Mouse (Mus musculus): ENCODE measurements around the gene Bfsp2. TPM values are rescaled to one million over a fixed set of nuclear protein-coding genes. Genes with fewer than 3 reads are reported as not detected.

Gene Bfsp2
- polyA plus RNA-seq, 1 experiment from 2014 or later = 4.0 TPM

GRCm38 (mm10) chr9:103449092-103449491 lies 31.1 kb downstream of the Bfsp2 start:
- ATAC-seq = no peak
- peaks cover 4% of the 10 kb centered on the region; the same call in 1 of the 2 replicates for H3K4me1 ChIP-seq (replicated peaks)
- no peaks in the 10 kb centered on the region for H3K9me3 ChIP-seq
- no peak overlapping the region for H3K4me2 ChIP-seq (replicated peaks)
- H3K27me3 ChIP-seq = no peaks in the 10 kb centered on the region
- H3K4me3 ChIP-seq (replicated peaks) = no peak overlapping the region
- no peak overlapping the region for H3K9ac ChIP-seq (replicated peaks)
- 88% methylated on average over 7 of the region's 7 CpGs for WGBS
- H3K36me3 ChIP-seq = no peaks in the 10 kb centered on the region
- H3K27ac ChIP-seq = no peak overlapping the region

GRCm38 (mm10) chr9:103444656-103445055 lies 35.6 kb downstream of the Bfsp2 start:
- Histone ChIP-seq H3K27me3 (no peaks in the 10 kb centered on the region), H3K27ac (peak overlapping the region; percentile 80), H3K4me3 (replicated peaks) (no peak overlapping the region), H3K9ac (replicated peaks) (no peak overlapping the region), H3K4me2 (replicated peaks) (no peak overlapping the region), H3K9me3 (no peaks in the 10 kb centered on the region), H3K4me1 (replicated peaks) (peaks cover 25% of the 10 kb centered on the region), H3K36me3 (no peaks in the 10 kb centered on the region)
- ATAC-seq = no peak
- WGBS = 89% methylated on average over 5 of the region's 5 CpGs

GRCm38 (mm10) chr9:103443824-103444185 lies 36.4 kb downstream of the Bfsp2 start:
- Histone ChIP-seq H3K9ac (replicated peaks) (no peak overlapping the region), H3K4me2 (replicated peaks) (peak overlapping the region; percentile 35), H3K4me1 (replicated peaks) (peaks cover 25% of the 10 kb centered on the region), H3K9me3 (no peaks in the 10 kb centered on the region), H3K27me3 (no peaks in the 10 kb centered on the region), H3K4me3 (replicated peaks) (no peak overlapping the region), H3K36me3 (no peaks in the 10 kb centered on the region), H3K27ac (peak overlapping the region; percentile 80)
- ATAC-seq = peak; percentile 69; the same call in 1 of the 2 replicates
- WGBS = 17% methylated on average over 7 of the region's 7 CpGs

GRCm38 (mm10) chr9:103443121-103443823 lies 36.9 kb downstream of the Bfsp2 start:
- 12% methylated on average over 13 of the region's 13 CpGs for WGBS
- Histone ChIP-seq H3K36me3 (no peaks in the 10 kb centered on the region), H3K4me1 (replicated peaks) (peaks cover 25% of the 10 kb centered on the region), H3K9ac (replicated peaks) (peak overlapping the region; percentile 33; the same call in 1 of the 2 replicates), H3K9me3 (no peaks in the 10 kb centered on the region), H3K4me3 (replicated peaks) (no peak overlapping the region), H3K4me2 (replicated peaks) (peak overlapping the region; percentile 35), H3K27me3 (no peaks in the 10 kb centered on the region), H3K27ac (peak overlapping the region; percentile 80)
- peak; percentile 85 for ATAC-seq

- H3K9ac ChIP-seq (replicated peaks) = no peak overlapping the region
- H3K4me1 ChIP-seq (replicated peaks) = peaks cover 25% of the 10 kb centered on the region
- no peaks in the 10 kb centered on the region for H3K9me3 ChIP-seq
- H3K27ac ChIP-seq = no peak overlapping the region
- no peak overlapping the region for H3K4me3 ChIP-seq (replicated peaks)
- no peaks in the 10 kb centered on the region for H3K36me3 ChIP-seq
- no peaks in the 10 kb centered on the region for H3K27me3 ChIP-seq
- 63% methylated on average over 3 of the region's 3 CpGs for WGBS
- H3K4me2 ChIP-seq (replicated peaks) = no peak overlapping the region
- no peak for ATAC-seq
Observed at GRCm38 (mm10) chr9:103440597-103440996, 39.6 kb downstream of the Bfsp2 start.

- Histone ChIP-seq H3K9me3 (no peaks in the 10 kb centered on the region), H3K36me3 (no peaks in the 10 kb centered on the region), H3K4me2 (replicated peaks) (no peak overlapping the region), H3K27ac (no peak overlapping the region), H3K4me3 (replicated peaks) (no peak overlapping the region), H3K4me1 (replicated peaks) (peaks cover 7% of the 10 kb centered on the region; the same call in 1 of the 2 replicates), H3K27me3 (no peaks in the 10 kb centered on the region), H3K9ac (replicated peaks) (no peak overlapping the region)
- ATAC-seq = no peak
- 83% methylated on average over 5 of the region's 5 CpGs for WGBS
Observed at GRCm38 (mm10) chr9:103437104-103437503, 43.1 kb downstream of the Bfsp2 start.

GRCm38 (mm10) chr9:103434116-103434515 lies 46.1 kb downstream of the Bfsp2 start:
- no peaks in the 10 kb centered on the region for H3K36me3 ChIP-seq
- H3K4me1 ChIP-seq (replicated peaks) = peaks cover 8% of the 10 kb centered on the region; the same call in 1 of the 2 replicates
- no peak overlapping the region for H3K4me2 ChIP-seq (replicated peaks)
- 54% methylated on average over 4 of the region's 4 CpGs for WGBS
- no peak for ATAC-seq
- H3K9me3 ChIP-seq = no peaks in the 10 kb centered on the region
- no peaks in the 10 kb centered on the region for H3K27me3 ChIP-seq
- no peak overlapping the region for H3K27ac ChIP-seq
- H3K4me3 ChIP-seq (replicated peaks) = no peak overlapping the region
- no peak overlapping the region for H3K9ac ChIP-seq (replicated peaks)

- ATAC-seq = no peak
- H3K4me2 ChIP-seq (replicated peaks) = no peak overlapping the region
- WGBS = 72% methylated on average over 13 of the region's 13 CpGs
- no peak overlapping the region for H3K9ac ChIP-seq (replicated peaks)
- H3K9me3 ChIP-seq = no peaks in the 10 kb centered on the region
- peak overlapping the region; percentile 30; the same call in 1 of the 2 replicates for H3K27ac ChIP-seq
- no peak overlapping the region for H3K4me3 ChIP-seq (replicated peaks)
- H3K27me3 ChIP-seq = no peaks in the 10 kb centered on the region
- no peaks in the 10 kb centered on the region for H3K36me3 ChIP-seq
- H3K4me1 ChIP-seq (replicated peaks) = peaks cover 8% of the 10 kb centered on the region; the same call in 1 of the 2 replicates
Observed at GRCm38 (mm10) chr9:103432122-103432778, 48.0 kb downstream of the Bfsp2 start.

- no peaks in the 10 kb centered on the region for H3K36me3 ChIP-seq
- H3K27me3 ChIP-seq = no peaks in the 10 kb centered on the region
- WGBS = 84% methylated on average over 1 of the region's 1 CpGs
- no peak for ATAC-seq
- peak overlapping the region; percentile 30; the same call in 1 of the 2 replicates for H3K27ac ChIP-seq
- no peaks in the 10 kb centered on the region for H3K9me3 ChIP-seq
- no peak overlapping the region for H3K4me3 ChIP-seq (replicated peaks)
- no peak overlapping the region for H3K9ac ChIP-seq (replicated peaks)
- H3K4me2 ChIP-seq (replicated peaks) = no peak overlapping the region
- peaks cover 8% of the 10 kb centered on the region; the same call in 1 of the 2 replicates for H3K4me1 ChIP-seq (replicated peaks)
Observed at GRCm38 (mm10) chr9:103431718-103432117, 48.5 kb downstream of the Bfsp2 start.

- ATAC-seq = no peak
- Histone ChIP-seq H3K4me3 (replicated peaks) (no peak overlapping the region), H3K9me3 (no peaks in the 10 kb centered on the region), H3K9ac (replicated peaks) (no peak overlapping the region), H3K4me2 (replicated peaks) (no peak overlapping the region), H3K27ac (no peak overlapping the region), H3K36me3 (no peaks in the 10 kb centered on the region), H3K27me3 (no peaks in the 10 kb centered on the region), H3K4me1 (replicated peaks) (peaks cover 8% of the 10 kb centered on the region; the same call in 1 of the 2 replicates)
- 89% methylated on average over 13 of the region's 13 CpGs for WGBS
Observed at GRCm38 (mm10) chr9:103430431-103431220, 49.6 kb downstream of the Bfsp2 start.

- Histone ChIP-seq H3K27me3 (no peaks in the 10 kb centered on the region), H3K9ac (replicated peaks) (no peak overlapping the region)
Observed at GRCm38 (mm10) chr9:103426425-103426824, 53.8 kb downstream of the Bfsp2 start.

GRCm38 (mm10) chr9:103424869-103425268 lies 55.4 kb downstream of the Bfsp2 start:
- Histone ChIP-seq H3K4me2 (replicated peaks) (no peak overlapping the region), H3K4me1 (replicated peaks) (peaks cover 26% of the 10 kb centered on the region), H3K36me3 (no peaks in the 10 kb centered on the region), H3K4me3 (replicated peaks) (no peak overlapping the region), H3K9me3 (no peaks in the 10 kb centered on the region), H3K27me3 (no peaks in the 10 kb centered on the region), H3K27ac (no peak overlapping the region), H3K9ac (replicated peaks) (no peak overlapping the region)
- WGBS = 85% methylated on average over 11 of the region's 11 CpGs
- no peak for ATAC-seq

More at GRCm38 (mm10) chr9:103426425-103426824, 53.8 kb downstream of the Bfsp2 start:
- Histone ChIP-seq H3K4me2 (replicated peaks) (no peak overlapping the region), H3K36me3 (no peaks in the 10 kb centered on the region), H3K4me1 (replicated peaks) (peaks cover 16% of the 10 kb centered on the region), H3K27ac (no peak overlapping the region), H3K4me3 (replicated peaks) (no peak overlapping the region), H3K9me3 (no peaks in the 10 kb centered on the region)
- no peak for ATAC-seq
- 81% methylated on average over 11 of the region's 11 CpGs for WGBS
